Mouse (Mus musculus): ENCODE results near the gene Tmem35b. TPM values are rescaled to one million over a fixed set of nuclear protein-coding genes. Genes with fewer than 3 reads are reported as not detected.

The Tmem35b gene
- polyA plus RNA-seq, 1 experiment from 2014 or later: 6.8 TPM

DNA sequence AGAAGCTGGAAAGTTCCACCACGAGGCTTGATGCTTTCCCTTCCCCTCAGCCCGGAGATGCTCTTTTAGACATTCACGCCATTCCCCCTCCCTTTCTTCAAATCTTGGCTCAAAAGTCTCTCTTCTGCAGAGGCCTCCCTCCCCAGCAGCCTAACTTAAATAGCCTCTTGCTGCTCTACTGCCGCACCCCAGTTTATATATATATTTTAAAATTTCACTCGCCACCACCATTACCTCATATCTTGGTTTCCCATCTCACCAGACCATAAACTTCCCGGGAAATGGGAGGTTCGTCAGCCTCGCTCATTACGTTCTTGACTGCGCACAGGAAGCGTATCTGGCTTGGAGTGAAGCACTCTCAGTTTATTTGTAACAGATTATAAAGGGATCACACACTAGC is 54.5 kb downstream of the Tmem35b start:
- no peaks in the 10 kb centered on the region for H3K36me3 ChIP-seq
- H3K9ac ChIP-seq: no peak overlapping the region
- no peak overlapping the region for H3K4me3 ChIP-seq (replicated peaks)
- no peaks in the 10 kb centered on the region for H3K9me3 ChIP-seq (replicated peaks)
- H3K4me1 ChIP-seq (replicated peaks): no peaks in the 10 kb centered on the region
- H3K4me2 ChIP-seq: no peak overlapping the region
- whole genome bisulfite sequencing (ENCODE audit: insufficient replicate concordance): 58% methylated on average over 11 of the region's 11 CpGs
- no peak overlapping the region for H3K27ac ChIP-seq
- DNase-seq: no peak
- H3K27me3 ChIP-seq: peaks cover 24% of the 10 kb centered on the region
- no peak for ATAC-seq (ENCODE audit: low read depth)

DNA sequence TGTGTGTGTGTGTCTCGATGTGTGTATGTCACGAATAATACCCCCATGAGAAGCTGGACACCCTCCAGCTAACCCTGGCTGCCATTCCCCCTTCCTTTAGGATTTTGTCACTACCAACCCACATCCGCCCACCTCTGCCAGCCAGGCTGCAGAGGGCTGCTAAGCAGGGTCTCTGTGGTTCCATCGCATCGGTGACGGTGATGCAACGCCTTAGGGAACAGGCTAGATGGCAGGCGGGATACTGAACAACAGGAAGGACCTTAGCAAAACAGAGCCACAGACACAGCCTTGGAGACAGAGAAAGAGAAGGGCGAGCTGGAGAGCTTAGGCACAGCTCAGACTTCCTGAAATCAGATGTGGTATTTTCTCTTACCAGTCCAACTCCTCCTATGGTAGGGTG is 55.2 kb downstream of the Tmem35b start:
- Histone ChIP-seq H3K36me3 (no peaks in the 10 kb centered on the region), H3K27me3 (peaks cover 21% of the 10 kb centered on the region), H3K4me1 (replicated peaks) (no peaks in the 10 kb centered on the region), H3K9me3 (replicated peaks) (no peaks in the 10 kb centered on the region), H3K4me2 (no peak overlapping the region), H3K9ac (no peak overlapping the region), H3K27ac (no peak overlapping the region), H3K4me3 (replicated peaks) (no peak overlapping the region)
- DNase-seq (no peak), ATAC-seq (ENCODE audit: low read depth) (no peak)
- 39% methylated on average over 9 of the region's 9 CpGs for WGBS (ENCODE audit: insufficient replicate concordance)

Other genes starting within 250 kb of the Tmem35b start
- 4.0 and 4.4 TPM in 2 replicates for gene Zmym4, start 155.6 kb upstream of the Tmem35b start, polyA plus RNA-seq (2015; fragmentation: Nextera tagmentation; extraction: Ambion mirVana)
- 35.2 and 39.2 TPM in 2 replicates for gene Sfpq, start 102.4 kb upstream of the Tmem35b start, polyA plus RNA-seq (2015; fragmentation: Nextera tagmentation; extraction: Ambion mirVana)
- gene Zmym1, start 62.5 kb upstream of the Tmem35b start, polyA plus RNA-seq (2015; fragmentation: Nextera tagmentation; extraction: Ambion mirVana): 10.4 and 14.6 TPM in 2 replicates
- gene Zmym6, start 46.3 kb upstream of the Tmem35b start, polyA plus RNA-seq (2015; fragmentation: Nextera tagmentation; extraction: Ambion mirVana): 3.4 and 5.0 TPM in 2 replicates
- gene Dlgap3, start 45.5 kb downstream of the Tmem35b start, polyA plus RNA-seq (2015; fragmentation: Nextera tagmentation; extraction: Ambion mirVana): 0.17 and 0.22 TPM in 2 replicates
- 29.1 and 33.0 TPM in 2 replicates for gene Smim12, start 120.1 kb downstream of the Tmem35b start, polyA plus RNA-seq (2015; fragmentation: Nextera tagmentation; extraction: Ambion mirVana)
- gene Gja4, start 190.3 kb downstream of the Tmem35b start, polyA plus RNA-seq (2015; fragmentation: Nextera tagmentation; extraction: Ambion mirVana): 2.6 and 2.8 TPM in 2 replicates
- gene Gjb3, start 207.2 kb downstream of the Tmem35b start, polyA plus RNA-seq (2015; fragmentation: Nextera tagmentation; extraction: Ambion mirVana): 0.08 and 0.09 TPM in 2 replicates
- gene Gjb4, start 230.4 kb downstream of the Tmem35b start, polyA plus RNA-seq (2015; fragmentation: Nextera tagmentation; extraction: Ambion mirVana): not detected in 2 replicates
- 0.06 and 0.19 TPM in 2 replicates for gene Gjb5, start 234.5 kb downstream of the Tmem35b start, polyA plus RNA-seq (2015; fragmentation: Nextera tagmentation; extraction: Ambion mirVana)

Data from liver, embryonic 13.5 days (tissue).